Mouse (Mus musculus): ENCODE data around the gene Itprid2. TPM values are rescaled to one million over a fixed set of nuclear protein-coding genes. Genes with fewer than 3 reads are reported as not detected.

The Itprid2 gene
- polyA plus RNA-seq, 1 experiment from 2014 or later: 17.5 TPM

- Histone ChIP-seq H3K4me2 (ENCODE audit: low read depth, low read length) (no peak overlapping the region), H3K9ac (ENCODE audit: low read depth, low read length) (no peak overlapping the region), H3K27ac (replicated peaks; ENCODE audit: low read depth, low read length) (no peak overlapping the region), H3K36me3 (ENCODE audit: control insufficient read depth, insufficient read depth, low read length) (peaks cover 33% of the 10 kb centered on the region), H3K27me3 (replicated peaks; ENCODE audit: control insufficient read depth, insufficient read depth, low read length) (no peaks in the 10 kb centered on the region), H3K9me3 (ENCODE audit: control insufficient read depth, low read length) (no peaks in the 10 kb centered on the region), H3K4me1 (ENCODE audit: control insufficient read depth, insufficient read depth, low read length) (0 out of 2 replicates have a peak, but pooled peaks cover 4% of the 10 kb centered on the region), H3K4me3 (ENCODE audit: low read depth, low read length) (no peak overlapping the region)
- no peak for DNase-seq (ENCODE audit: low spot score)
- 63% methylated on average over 6 of the region's 6 CpGs for WGBS
- ATAC-seq (ENCODE audit: low read depth): 0 out of 2 replicates have a peak, but pooled peaks have one; percentile 37
These were observed 18.1 kb downstream of the Itprid2 start for GRCm38 (mm10) chr2:79653093-79653808.

DNA sequence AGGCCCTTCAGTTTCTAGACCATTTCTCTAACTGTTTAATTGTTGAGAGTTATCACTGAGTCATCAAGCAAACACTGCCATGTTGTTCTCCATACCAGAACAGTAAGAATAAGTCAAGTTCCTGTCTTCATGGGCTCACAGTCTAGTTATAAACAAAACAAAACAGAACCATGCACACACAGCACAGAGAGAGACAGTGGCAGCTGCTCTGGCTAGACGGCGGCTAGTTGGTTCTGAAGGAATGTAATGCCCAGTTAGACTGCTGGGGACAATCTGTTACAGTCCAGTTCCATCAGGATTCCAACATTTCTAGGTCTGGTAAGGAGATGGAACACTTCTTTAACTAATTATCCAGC is 18.6 kb downstream of the Itprid2 start:
- Histone ChIP-seq H3K4me1 (ENCODE audit: control insufficient read depth, insufficient read depth, low read length) (0 out of 2 replicates have a peak, but pooled peaks cover 4% of the 10 kb centered on the region), H3K27me3 (replicated peaks; ENCODE audit: control insufficient read depth, insufficient read depth, low read length) (no peaks in the 10 kb centered on the region), H3K4me2 (ENCODE audit: low read depth, low read length) (no peak overlapping the region), H3K27ac (replicated peaks; ENCODE audit: low read depth, low read length) (no peak overlapping the region), H3K4me3 (ENCODE audit: low read depth, low read length) (no peak overlapping the region), H3K9ac (ENCODE audit: low read depth, low read length) (no peak overlapping the region), H3K36me3 (ENCODE audit: control insufficient read depth, insufficient read depth, low read length) (peaks cover 38% of the 10 kb centered on the region), H3K9me3 (ENCODE audit: control insufficient read depth, low read length) (no peaks in the 10 kb centered on the region)
- peak; percentile 36 for DNase-seq (ENCODE audit: low spot score)
- WGBS: 55% methylated on average over 2 of the region's 2 CpGs
- ATAC-seq (ENCODE audit: low read depth): peak; percentile 53; the same call in 1 of the 2 replicates

DNA sequence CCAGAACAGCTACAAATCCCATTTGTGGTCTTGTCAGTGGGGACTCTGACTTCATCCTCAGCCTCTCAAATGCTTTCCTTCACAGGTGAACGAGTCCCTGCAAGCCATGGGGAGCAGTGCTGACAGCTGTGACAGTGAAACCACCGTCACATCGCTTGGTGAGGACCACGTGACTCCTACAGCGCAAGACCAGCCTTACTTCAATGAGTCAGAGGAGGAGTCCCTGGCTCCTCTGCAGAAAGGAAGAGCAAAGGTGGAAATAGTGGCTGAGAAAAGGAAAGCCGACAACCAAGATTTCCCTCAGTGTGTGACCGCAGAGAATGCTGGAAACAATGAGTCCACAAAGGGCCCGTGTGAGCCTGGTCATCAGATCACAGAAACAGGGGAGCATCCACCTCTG is 21.9 kb downstream of the Itprid2 start:
- H3K27me3 ChIP-seq (replicated peaks; ENCODE audit: control insufficient read depth, insufficient read depth, low read length): no peaks in the 10 kb centered on the region
- WGBS: 74% methylated on average over 8 of the region's 8 CpGs
- peaks cover 67% of the 10 kb centered on the region for H3K36me3 ChIP-seq (ENCODE audit: control insufficient read depth, insufficient read depth, low read length)
- DNase-seq (ENCODE audit: low spot score): no peak
- no peak for ATAC-seq (ENCODE audit: low read depth)
- H3K4me3 ChIP-seq (ENCODE audit: low read depth, low read length): no peak overlapping the region
- H3K4me1 ChIP-seq (ENCODE audit: control insufficient read depth, insufficient read depth, low read length): 0 out of 2 replicates have a peak, but pooled peaks cover 4% of the 10 kb centered on the region
- no peak overlapping the region for H3K27ac ChIP-seq (replicated peaks; ENCODE audit: low read depth, low read length)
- H3K4me2 ChIP-seq (ENCODE audit: low read depth, low read length): no peak overlapping the region
- no peaks in the 10 kb centered on the region for H3K9me3 ChIP-seq (ENCODE audit: control insufficient read depth, low read length)
- no peak overlapping the region for H3K9ac ChIP-seq (ENCODE audit: low read depth, low read length)

DNA sequence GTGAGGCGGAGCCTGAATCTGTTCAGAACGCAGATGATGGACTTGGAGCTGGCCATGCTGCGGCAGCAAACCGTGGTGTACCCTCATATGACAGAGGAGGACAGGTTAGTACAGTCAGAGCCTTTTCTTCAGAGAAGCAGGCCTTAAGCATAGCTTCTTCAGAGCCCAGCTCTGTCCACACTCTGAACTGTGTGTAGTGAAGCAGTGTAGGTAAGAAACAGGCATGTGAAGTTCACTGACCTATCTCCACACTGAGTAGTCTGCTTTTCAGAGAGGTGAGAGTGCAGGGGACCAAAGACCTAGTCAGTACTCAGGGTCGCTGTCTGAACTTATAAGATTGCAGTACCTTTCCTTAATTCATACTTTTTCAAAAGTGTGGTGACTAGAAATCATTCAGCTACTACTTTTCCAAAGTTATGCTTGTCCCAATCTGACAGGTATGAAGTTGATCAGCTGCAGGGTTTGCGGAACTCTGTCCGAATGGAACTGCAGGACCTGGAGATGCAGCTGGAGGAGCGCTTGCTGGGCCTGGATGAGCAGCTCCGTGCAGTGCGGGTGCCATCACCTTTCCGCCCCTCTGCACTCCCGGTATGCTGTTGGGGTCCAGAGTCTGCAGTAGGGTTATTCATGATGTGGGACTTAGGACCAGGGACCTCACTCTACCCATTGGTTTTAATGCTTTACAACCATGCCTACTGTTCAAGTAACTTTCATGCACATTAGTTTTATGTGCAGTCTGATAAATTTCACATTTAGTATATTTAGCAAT is 25.4 kb downstream of the Itprid2 start:
- H3K9ac ChIP-seq (ENCODE audit: low read depth, low read length): no peak overlapping the region
- no peak overlapping the region for H3K27ac ChIP-seq (replicated peaks; ENCODE audit: low read depth, low read length)
- no peak overlapping the region for H3K4me3 ChIP-seq (ENCODE audit: low read depth, low read length)
- H3K4me2 ChIP-seq (ENCODE audit: low read depth, low read length): no peak overlapping the region
- DNase-seq (ENCODE audit: low spot score): no peak
- H3K9me3 ChIP-seq (ENCODE audit: control insufficient read depth, low read length): no peaks in the 10 kb centered on the region
- ATAC-seq (ENCODE audit: low read depth): no peak
- H3K4me1 ChIP-seq (ENCODE audit: control insufficient read depth, insufficient read depth, low read length): no peaks in the 10 kb centered on the region; the same call in 1 of the 2 replicates
- WGBS: 88% methylated on average over 12 of the region's 12 CpGs
- H3K27me3 ChIP-seq (replicated peaks; ENCODE audit: control insufficient read depth, insufficient read depth, low read length): no peaks in the 10 kb centered on the region
- peaks cover 77% of the 10 kb centered on the region for H3K36me3 ChIP-seq (ENCODE audit: control insufficient read depth, insufficient read depth, low read length)

GRCm38 (mm10) chr2:79661486-79662104 is 26.4 kb downstream of the Itprid2 start:
- WGBS: 79% methylated on average over 7 of the region's 7 CpGs
- Histone ChIP-seq H3K4me1 (ENCODE audit: control insufficient read depth, insufficient read depth, low read length) (no peaks in the 10 kb centered on the region; the same call in 1 of the 2 replicates), H3K27ac (replicated peaks; ENCODE audit: low read depth, low read length) (no peak overlapping the region), H3K9me3 (ENCODE audit: control insufficient read depth, low read length) (no peaks in the 10 kb centered on the region), H3K27me3 (replicated peaks; ENCODE audit: control insufficient read depth, insufficient read depth, low read length) (no peaks in the 10 kb centered on the region), H3K36me3 (ENCODE audit: control insufficient read depth, insufficient read depth, low read length) (peaks cover 73% of the 10 kb centered on the region), H3K4me2 (ENCODE audit: low read depth, low read length) (no peak overlapping the region), H3K9ac (ENCODE audit: low read depth, low read length) (no peak overlapping the region), H3K4me3 (ENCODE audit: low read depth, low read length) (no peak overlapping the region)
- ATAC-seq (ENCODE audit: low read depth) (no peak), DNase-seq (ENCODE audit: low spot score) (no peak)

GRCm38 (mm10) chr2:79664532-79665286 is 29.6 kb downstream of the Itprid2 start:
- DNase-seq (ENCODE audit: low spot score): no peak
- Histone ChIP-seq H3K27ac (replicated peaks; ENCODE audit: low read depth, low read length) (no peak overlapping the region), H3K9me3 (ENCODE audit: control insufficient read depth, low read length) (no peaks in the 10 kb centered on the region), H3K9ac (ENCODE audit: low read depth, low read length) (no peak overlapping the region), H3K4me3 (ENCODE audit: low read depth, low read length) (no peak overlapping the region), H3K27me3 (replicated peaks; ENCODE audit: control insufficient read depth, insufficient read depth, low read length) (no peaks in the 10 kb centered on the region), H3K4me2 (ENCODE audit: low read depth, low read length) (no peak overlapping the region), H3K4me1 (ENCODE audit: control insufficient read depth, insufficient read depth, low read length) (no peaks in the 10 kb centered on the region; the same call in 1 of the 2 replicates), H3K36me3 (ENCODE audit: control insufficient read depth, insufficient read depth, low read length) (peaks cover 45% of the 10 kb centered on the region)
- 53% methylated on average over 3 of the region's 3 CpGs for WGBS
- no peak for ATAC-seq (ENCODE audit: low read depth)

DNA sequence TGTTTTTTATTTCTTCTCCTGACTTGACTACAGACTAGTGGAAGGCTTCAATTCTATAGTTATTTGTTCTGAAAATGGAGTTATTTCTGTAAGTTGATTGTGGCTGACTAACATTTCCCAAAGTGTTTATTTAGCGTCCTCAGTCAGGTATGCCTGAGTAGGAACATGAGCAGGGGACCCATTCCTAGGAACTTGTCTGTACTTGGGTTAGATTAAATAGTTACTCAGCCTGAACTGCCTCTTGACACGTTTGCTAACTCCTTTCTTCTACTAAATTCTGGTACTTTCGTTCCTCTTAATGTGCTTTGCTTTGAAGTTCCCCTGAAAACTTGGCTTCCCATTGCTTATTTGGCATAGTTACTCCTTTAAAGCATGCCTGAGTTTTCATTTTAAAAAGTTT is 30.3 kb downstream of the Itprid2 start:
- Histone ChIP-seq H3K4me2 (ENCODE audit: low read depth, low read length) (no peak overlapping the region), H3K9ac (ENCODE audit: low read depth, low read length) (no peak overlapping the region), H3K9me3 (ENCODE audit: control insufficient read depth, low read length) (no peaks in the 10 kb centered on the region), H3K27ac (replicated peaks; ENCODE audit: low read depth, low read length) (no peak overlapping the region), H3K4me1 (ENCODE audit: control insufficient read depth, insufficient read depth, low read length) (no peaks in the 10 kb centered on the region; the same call in 1 of the 2 replicates), H3K4me3 (ENCODE audit: low read depth, low read length) (no peak overlapping the region), H3K36me3 (ENCODE audit: control insufficient read depth, insufficient read depth, low read length) (peaks cover 46% of the 10 kb centered on the region), H3K27me3 (replicated peaks; ENCODE audit: control insufficient read depth, insufficient read depth, low read length) (no peaks in the 10 kb centered on the region)
- DNase-seq (ENCODE audit: low spot score): peak; percentile 30
- ATAC-seq (ENCODE audit: low read depth): peak; percentile 75; the same call in 1 of the 2 replicates
- WGBS: 56% methylated on average over 3 of the region's 3 CpGs

- H3K9ac ChIP-seq (ENCODE audit: low read depth, low read length): no peak overlapping the region
- no peaks in the 10 kb centered on the region for H3K27me3 ChIP-seq (replicated peaks; ENCODE audit: control insufficient read depth, insufficient read depth, low read length)
- ATAC-seq (ENCODE audit: low read depth): no peak
- DNase-seq (ENCODE audit: low spot score): no peak
- no peaks in the 10 kb centered on the region for H3K9me3 ChIP-seq (ENCODE audit: control insufficient read depth, low read length)
- no peak overlapping the region for H3K27ac ChIP-seq (replicated peaks; ENCODE audit: low read depth, low read length)
- 84% methylated on average over 3 of the region's 3 CpGs for WGBS
- no peak overlapping the region for H3K4me2 ChIP-seq (ENCODE audit: low read depth, low read length)
- no peak overlapping the region for H3K4me3 ChIP-seq (ENCODE audit: low read depth, low read length)
- H3K4me1 ChIP-seq (ENCODE audit: control insufficient read depth, insufficient read depth, low read length): no peaks in the 10 kb centered on the region
- H3K36me3 ChIP-seq (ENCODE audit: control insufficient read depth, insufficient read depth, low read length): peaks cover 23% of the 10 kb centered on the region
These were observed 40.1 kb downstream of the Itprid2 start for GRCm38 (mm10) chr2:79675266-79675665.
